Mouse (Mus musculus) mature B cell (primary cell): ENCODE results near the gene Odf3l1.

Source experiments
- in situ Hi-C: fragments of 300-500 bp; cut with MboI; formaldehyde crosslinking; loops from 2 replicates; pipeline ENCODE4 v1.14.3; 2019

The Odf3l1 gene

GRCm38 (mm10) chr9:56843679-56844188 lies 20.7 kb downstream of the Odf3l1 start:
- in situ Hi-C loops = no loop called here

- in situ Hi-C loops = no loop called here
Measured at GRCm38 (mm10) chr9:56842303-56842719, 22.2 kb downstream of the Odf3l1 start.

DNA sequence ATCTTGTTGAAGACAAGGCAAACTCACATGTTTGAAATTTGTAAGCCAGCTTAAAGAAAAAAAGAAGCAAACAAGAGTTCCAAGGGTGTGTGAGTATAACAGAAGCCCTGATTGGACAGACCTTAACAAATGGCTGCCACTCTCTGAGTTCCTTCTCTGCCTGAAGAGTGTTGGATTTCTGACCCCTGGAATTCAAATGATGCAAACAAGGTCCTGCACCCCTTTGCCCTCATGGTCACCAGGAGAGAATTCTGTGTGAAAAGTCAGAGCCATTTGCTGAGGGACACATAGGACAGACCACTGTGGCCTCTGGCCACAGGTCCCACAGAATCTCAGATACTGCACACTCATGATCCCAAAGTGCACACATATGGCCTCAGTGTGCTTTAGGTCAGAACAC lies 22.6 kb downstream of the Odf3l1 start:
- in situ Hi-C loops = no loop called here

DNA sequence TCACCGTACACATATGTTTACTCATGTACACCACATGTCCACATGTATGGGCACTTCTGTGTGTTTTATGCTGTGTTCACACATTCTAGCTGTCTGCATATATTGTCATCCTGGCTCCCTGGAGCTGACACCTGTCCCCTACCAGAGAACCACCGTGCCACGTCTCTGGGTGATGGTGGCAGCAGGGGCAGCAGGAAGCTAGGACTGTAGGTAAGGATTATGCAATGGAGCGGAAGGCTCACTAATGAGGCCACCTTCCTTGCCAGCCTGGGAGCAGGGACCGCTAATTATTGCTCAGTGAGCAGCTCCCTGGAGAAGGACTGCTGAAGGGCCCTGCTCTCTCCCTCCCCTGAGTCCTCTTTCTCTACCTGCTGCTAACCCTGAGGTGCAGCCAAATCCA lies 23.8 kb downstream of the Odf3l1 start:
- in situ Hi-C loops = no loop called here

DNA sequence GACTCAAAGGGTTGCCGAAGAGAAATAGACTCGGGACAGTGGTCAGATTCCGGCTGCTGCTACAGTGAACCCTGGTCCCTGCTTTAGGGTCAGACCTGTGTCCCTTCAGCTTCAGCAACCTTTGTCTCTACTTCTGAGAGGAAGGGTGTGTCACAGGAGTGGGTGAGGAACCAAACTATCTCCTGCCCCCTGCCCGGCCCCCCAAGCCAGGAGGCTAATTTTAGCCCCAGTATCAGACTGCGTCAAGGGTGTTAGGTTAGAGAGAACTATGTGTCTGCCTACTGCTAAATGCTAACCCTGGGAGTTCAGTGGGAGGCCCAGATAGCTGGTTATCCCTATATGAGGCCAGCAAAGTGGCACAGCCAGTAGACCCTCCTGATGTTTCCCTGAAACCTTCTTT lies 29.3 kb downstream of the Odf3l1 start:
- in situ Hi-C loops = no loop called here

DNA sequence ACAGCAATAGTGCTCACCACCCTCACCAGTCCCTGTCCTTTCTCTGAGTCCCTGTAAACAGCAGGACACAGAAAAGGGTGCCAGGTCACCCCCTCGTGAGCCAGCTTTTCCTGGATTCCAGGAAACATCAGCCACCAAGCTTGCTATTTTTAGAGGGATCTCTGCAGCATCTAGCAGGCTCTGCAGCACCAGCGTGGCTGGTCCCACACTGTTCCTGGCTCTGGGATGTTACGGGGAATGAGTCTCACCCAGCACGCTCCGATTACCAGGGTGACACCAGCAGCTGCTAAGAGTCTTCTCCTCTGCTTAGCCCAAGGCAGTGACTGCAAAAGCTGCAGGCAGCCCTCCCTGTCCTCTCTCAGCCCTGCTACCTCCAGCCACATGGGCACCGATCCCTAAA lies 31.6 kb downstream of the Odf3l1 start:
- in situ Hi-C loops = no loop called here

DNA sequence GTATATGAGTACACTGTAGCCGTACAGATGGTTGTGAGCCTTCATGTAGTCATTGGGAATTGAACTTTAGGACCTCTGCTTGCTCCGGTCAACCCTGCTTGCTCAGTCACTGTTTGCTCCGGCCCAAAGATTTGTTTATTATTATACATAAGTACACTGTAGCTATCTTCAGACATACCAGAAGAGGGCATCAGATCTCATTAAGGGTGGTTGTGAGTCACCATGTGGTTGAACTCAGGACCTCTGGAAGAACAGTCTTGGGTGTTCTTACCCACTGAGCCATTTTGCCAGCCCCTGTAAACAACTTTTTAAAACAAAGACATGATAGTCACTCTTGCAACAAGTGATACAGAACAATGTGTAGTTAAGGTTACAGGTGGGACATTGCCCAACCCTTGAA lies 32.6 kb downstream of the Odf3l1 start:
- in situ Hi-C loops = no loop called here

- in situ Hi-C loops = no loop called here
Measured at GRCm38 (mm10) chr9:56830162-56830561, 34.3 kb downstream of the Odf3l1 start.

DNA sequence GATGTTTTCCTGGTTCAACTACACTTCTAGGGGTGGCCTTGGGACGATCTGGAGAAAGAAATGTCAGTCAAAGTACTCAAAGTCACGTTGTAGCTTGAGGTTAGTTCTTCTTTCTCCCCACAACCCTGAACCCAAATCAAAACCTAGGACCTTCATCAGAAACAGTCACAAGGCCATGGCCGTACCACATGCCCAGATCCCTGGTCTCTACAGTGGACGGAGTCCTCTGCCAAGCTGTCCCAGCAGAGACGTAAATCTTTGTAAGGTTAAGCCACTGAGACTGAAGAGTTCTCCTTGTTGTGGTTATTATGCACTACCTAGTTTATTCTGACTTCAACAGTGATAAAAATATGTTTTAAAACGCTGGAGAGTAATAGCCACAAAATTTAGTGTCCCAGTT lies 35.6 kb downstream of the Odf3l1 start:
- in situ Hi-C loops = no loop called here

- in situ Hi-C loops = no loop called here
Measured at GRCm38 (mm10) chr9:56828146-56828545, 36.3 kb downstream of the Odf3l1 start.

- in situ Hi-C loops = no loop called here
Measured at GRCm38 (mm10) chr9:56825476-56826213, 38.8 kb downstream of the Odf3l1 start.

- in situ Hi-C loops = no loop called here
Measured at GRCm38 (mm10) chr9:56824900-56825299, 39.6 kb downstream of the Odf3l1 start.

GRCm38 (mm10) chr9:56810916-56811315 lies 53.6 kb downstream of the Odf3l1 start:
- in situ Hi-C loops = no loop called here

DNA sequence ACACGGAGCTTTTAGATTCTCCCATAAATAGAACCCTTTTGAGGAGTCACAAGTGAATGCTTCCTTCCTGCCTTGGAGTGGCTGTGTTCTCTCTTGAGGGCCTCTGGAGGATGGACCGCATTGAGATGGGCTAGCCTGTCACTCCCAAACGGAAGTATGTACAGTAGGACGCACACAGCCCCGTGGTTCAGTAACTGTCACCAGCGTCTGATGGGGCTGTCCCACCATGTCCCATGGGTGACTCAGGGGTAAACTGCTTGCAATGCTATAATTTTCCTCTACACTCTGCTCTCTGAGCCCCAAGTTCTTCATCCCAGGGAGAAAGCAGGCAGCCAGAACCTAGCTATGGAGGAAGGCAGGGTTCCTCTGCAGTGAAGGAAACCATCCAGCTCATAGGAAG lies 56.5 kb downstream of the Odf3l1 start:
- in situ Hi-C loops = no loop called here

GRCm38 (mm10) chr9:56803146-56803545 lies 61.3 kb downstream of the Odf3l1 start:
- in situ Hi-C loops = no loop called here
